Mouse (Mus musculus): ENCODE results near the gene Hmgb1. TPM values are rescaled to one million over a fixed set of nuclear protein-coding genes. Genes with fewer than 3 reads are reported as not detected.

The Hmgb1 gene
- total and polyA plus RNA-seq, 2 experiments = 17.1 to 131 TPM

DNA sequence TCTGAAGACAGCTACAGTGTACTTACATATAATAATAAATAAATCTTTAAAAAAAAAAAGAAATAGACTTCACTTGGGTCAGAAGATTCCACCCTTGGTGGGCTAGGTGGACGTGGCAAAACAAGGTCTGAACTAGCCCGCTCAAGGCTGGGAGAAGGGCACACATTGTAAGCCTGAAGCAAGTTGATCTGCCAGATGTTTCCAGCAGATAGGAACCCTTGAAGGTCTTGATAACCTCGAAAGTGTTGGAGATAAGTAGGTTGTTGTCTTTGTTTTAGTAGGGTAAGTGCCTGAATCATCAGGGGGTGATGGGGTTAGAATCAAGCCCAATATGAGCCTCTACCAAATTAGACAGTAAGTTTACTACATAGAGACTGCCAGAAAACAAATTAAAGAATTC lies 35.2 kb upstream of the Hmgb1 start:
- Histone ChIP-seq H3K4me1 (ENCODE audit: control insufficient read depth, insufficient read depth, low read length) (no peaks in the 10 kb centered on the region), H3K9ac (ENCODE audit: low read depth, low read length) (no peak overlapping the region), H3K27ac (replicated peaks; ENCODE audit: insufficient read depth, low read depth, low read length) (no peak overlapping the region), H3K4me3 (ENCODE audit: insufficient read depth, low read depth, low read length) (no peak overlapping the region), H3K27me3 (ENCODE audit: control insufficient read depth, insufficient read depth, low read length) (no peaks in the 10 kb centered on the region), H3K79me2 (ENCODE audit: control insufficient read depth, insufficient read depth, low read length) (no peaks in the 10 kb centered on the region), H3K36me3 (ENCODE audit: control insufficient read depth, insufficient read depth, low read length) (peaks cover 4% of the 10 kb centered on the region; the same call in 1 of the 2 replicates)
- DNase-seq (ENCODE audit: extremely low read depth, low read depth, low spot score) = no peak
- TF ChIP-seq POLR2A (IDR thresholded peaks at IDR 0.05; ENCODE audit: extremely low read depth, insufficient read depth, low read length) = no peak
- no peak for TF ChIP-seq CTCF (IDR thresholded peaks at IDR 0.05; ENCODE audit: low read depth, low read length)
- WGBS = 53% methylated on average over 3 of the region's 3 CpGs

DNA sequence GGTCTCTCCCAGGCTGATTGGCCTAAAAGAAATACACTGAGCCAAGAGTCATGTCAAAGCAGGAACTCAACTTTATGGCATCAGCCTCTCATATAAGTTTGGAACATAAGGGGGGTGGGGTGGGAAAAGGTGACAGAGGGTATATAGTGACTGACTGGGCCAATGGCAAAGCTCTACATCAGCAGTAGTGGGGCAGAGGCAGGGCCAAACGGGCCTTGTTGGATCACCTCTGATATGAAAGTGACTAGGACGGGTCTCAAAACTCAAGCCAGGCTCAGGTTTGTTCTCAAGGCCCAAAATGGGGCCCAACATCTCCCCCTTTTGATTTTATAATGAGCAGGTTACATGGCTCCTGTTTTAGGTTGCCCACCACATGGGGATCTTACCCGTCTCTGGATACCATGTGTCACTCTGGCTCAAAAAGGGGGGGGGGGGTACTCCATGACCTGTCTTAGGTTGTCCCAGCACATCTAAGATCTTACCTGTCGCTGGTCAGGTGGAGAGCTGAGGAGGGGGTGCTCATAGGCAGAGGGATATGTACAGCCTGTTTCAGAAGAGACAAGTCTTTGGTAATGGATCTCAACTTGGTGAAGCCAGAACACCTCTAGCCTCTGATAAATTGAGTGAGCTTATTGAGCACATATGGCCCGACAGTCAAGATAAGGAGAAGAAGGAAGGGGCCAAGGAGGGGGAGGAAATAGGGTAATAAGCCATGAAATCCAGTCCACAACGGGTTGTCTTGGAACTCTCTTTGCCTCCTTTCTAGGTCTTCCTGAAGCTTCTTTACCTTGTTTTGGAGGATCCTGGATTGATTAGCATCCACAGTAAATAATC lies 33.5 kb upstream of the Hmgb1 start:
- Histone ChIP-seq H3K27me3 (ENCODE audit: control insufficient read depth, insufficient read depth, low read length) (no peaks in the 10 kb centered on the region), H3K27ac (replicated peaks; ENCODE audit: insufficient read depth, low read depth, low read length) (no peak overlapping the region), H3K4me3 (ENCODE audit: insufficient read depth, low read depth, low read length) (no peak overlapping the region), H3K4me1 (ENCODE audit: control insufficient read depth, insufficient read depth, low read length) (no peaks in the 10 kb centered on the region), H3K9ac (ENCODE audit: low read depth, low read length) (no peak overlapping the region), H3K79me2 (ENCODE audit: control insufficient read depth, insufficient read depth, low read length) (no peaks in the 10 kb centered on the region), H3K36me3 (ENCODE audit: control insufficient read depth, insufficient read depth, low read length) (peaks cover 21% of the 10 kb centered on the region)
- TF ChIP-seq CTCF (IDR thresholded peaks at IDR 0.05; ENCODE audit: low read depth, low read length) (no peak), POLR2A (IDR thresholded peaks at IDR 0.05; ENCODE audit: extremely low read depth, insufficient read depth, low read length) (no peak)
- WGBS = 76% methylated on average over 6 of the region's 6 CpGs
- DNase-seq (ENCODE audit: extremely low read depth, low read depth, low spot score) = no peak

DNA sequence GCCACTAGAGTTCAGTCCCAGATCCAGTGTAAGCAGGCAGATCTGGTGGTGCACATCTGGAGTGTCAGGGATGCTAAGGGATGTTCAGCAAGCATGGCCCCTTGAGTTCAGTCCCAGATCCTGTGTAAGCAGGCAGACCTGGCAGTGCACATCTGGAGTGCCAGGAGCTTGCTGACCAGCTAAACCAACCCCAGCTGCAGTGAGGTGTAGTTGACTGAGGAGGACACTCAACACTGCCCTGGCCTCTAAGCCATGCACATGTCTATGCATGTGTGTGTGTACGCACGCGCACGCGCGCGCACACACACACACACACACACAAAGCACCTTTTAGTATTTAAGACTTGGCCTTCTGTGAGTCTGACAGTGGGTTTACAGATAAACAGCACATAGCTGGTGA lies 31.3 kb upstream of the Hmgb1 start:
- Histone ChIP-seq H3K4me3 (ENCODE audit: insufficient read depth, low read depth, low read length) (no peak overlapping the region), H3K27me3 (ENCODE audit: control insufficient read depth, insufficient read depth, low read length) (no peaks in the 10 kb centered on the region), H3K36me3 (ENCODE audit: control insufficient read depth, insufficient read depth, low read length) (peaks cover 31% of the 10 kb centered on the region), H3K4me1 (ENCODE audit: control insufficient read depth, insufficient read depth, low read length) (no peaks in the 10 kb centered on the region), H3K27ac (replicated peaks; ENCODE audit: insufficient read depth, low read depth, low read length) (no peak overlapping the region), H3K79me2 (ENCODE audit: control insufficient read depth, insufficient read depth, low read length) (no peaks in the 10 kb centered on the region), H3K9ac (ENCODE audit: low read depth, low read length) (no peak overlapping the region)
- WGBS = 98% methylated on average over 7 of the region's 7 CpGs
- DNase-seq (ENCODE audit: extremely low read depth, low read depth, low spot score) = no peak
- TF ChIP-seq CTCF (IDR thresholded peaks at IDR 0.05; ENCODE audit: low read depth, low read length) (no peak), POLR2A (IDR thresholded peaks at IDR 0.05; ENCODE audit: extremely low read depth, insufficient read depth, low read length) (no peak)

DNA sequence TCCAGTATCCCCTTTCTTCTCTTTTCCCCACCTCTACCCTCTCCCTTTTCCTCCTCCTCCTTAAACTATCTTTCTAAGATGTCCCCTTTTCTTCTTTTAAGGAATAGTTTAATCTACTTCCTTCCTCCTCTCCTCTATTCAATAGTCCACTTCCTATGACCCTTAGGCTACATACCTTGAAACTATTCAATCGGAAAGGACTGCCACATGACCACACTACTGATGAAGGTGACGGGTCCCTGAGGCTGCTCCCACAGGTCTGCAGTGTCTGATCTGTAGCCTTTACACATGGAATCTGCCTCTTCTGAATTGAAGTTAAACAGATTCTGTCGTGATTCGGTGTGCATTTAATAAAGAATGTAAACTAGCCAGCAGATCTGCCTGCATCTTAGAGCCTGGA lies 28.5 kb upstream of the Hmgb1 start:
- DNase-seq (ENCODE audit: extremely low read depth, low read depth, low spot score) = no peak
- Histone ChIP-seq H3K4me3 (ENCODE audit: insufficient read depth, low read depth, low read length) (no peak overlapping the region), H3K27me3 (ENCODE audit: control insufficient read depth, insufficient read depth, low read length) (no peaks in the 10 kb centered on the region), H3K4me1 (ENCODE audit: control insufficient read depth, insufficient read depth, low read length) (no peaks in the 10 kb centered on the region), H3K9ac (ENCODE audit: low read depth, low read length) (no peak overlapping the region), H3K36me3 (ENCODE audit: control insufficient read depth, insufficient read depth, low read length) (peaks cover 44% of the 10 kb centered on the region), H3K79me2 (ENCODE audit: control insufficient read depth, insufficient read depth, low read length) (no peaks in the 10 kb centered on the region), H3K27ac (replicated peaks; ENCODE audit: insufficient read depth, low read depth, low read length) (no peak overlapping the region)
- 89% methylated on average over 4 of the region's 4 CpGs for WGBS
- TF ChIP-seq POLR2A (IDR thresholded peaks at IDR 0.05; ENCODE audit: extremely low read depth, insufficient read depth, low read length) (no peak), CTCF (IDR thresholded peaks at IDR 0.05; ENCODE audit: low read depth, low read length) (no peak)

DNA sequence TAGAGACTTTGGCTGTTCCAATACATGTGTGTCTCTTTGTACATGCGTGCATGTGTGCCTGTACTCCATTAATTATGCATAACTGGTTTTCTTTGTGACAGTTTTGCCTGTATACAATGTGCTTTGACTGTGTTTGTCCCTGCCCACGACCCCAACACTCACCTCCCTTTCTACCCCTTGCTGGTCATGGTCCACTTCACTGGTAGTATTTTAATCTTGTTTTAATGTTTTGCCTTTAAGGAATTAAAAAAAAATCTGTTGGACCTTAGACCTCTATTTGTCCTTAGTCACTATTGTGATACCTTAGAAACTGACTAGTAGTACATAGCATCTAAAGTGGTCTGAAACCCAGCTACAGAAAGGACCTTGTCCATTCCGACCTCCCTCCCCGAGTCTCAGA lies 26.8 kb upstream of the Hmgb1 start:
- no peak overlapping the region for H3K4me3 ChIP-seq (ENCODE audit: insufficient read depth, low read depth, low read length)
- 97% methylated on average over 4 of the region's 4 CpGs for WGBS
- H3K4me1 ChIP-seq (ENCODE audit: control insufficient read depth, insufficient read depth, low read length) = no peaks in the 10 kb centered on the region
- no peak overlapping the region for H3K9ac ChIP-seq (ENCODE audit: low read depth, low read length)
- TF ChIP-seq CTCF (IDR thresholded peaks at IDR 0.05; ENCODE audit: low read depth, low read length) = no peak
- TF ChIP-seq POLR2A (IDR thresholded peaks at IDR 0.05; ENCODE audit: extremely low read depth, insufficient read depth, low read length) = no peak
- DNase-seq (ENCODE audit: extremely low read depth, low read depth, low spot score) = no peak
- no peaks in the 10 kb centered on the region for H3K79me2 ChIP-seq (ENCODE audit: control insufficient read depth, insufficient read depth, low read length)
- no peak overlapping the region for H3K27ac ChIP-seq (replicated peaks; ENCODE audit: insufficient read depth, low read depth, low read length)
- peaks cover 49% of the 10 kb centered on the region for H3K36me3 ChIP-seq (ENCODE audit: control insufficient read depth, insufficient read depth, low read length)
- no peaks in the 10 kb centered on the region for H3K27me3 ChIP-seq (ENCODE audit: control insufficient read depth, insufficient read depth, low read length)

DNA sequence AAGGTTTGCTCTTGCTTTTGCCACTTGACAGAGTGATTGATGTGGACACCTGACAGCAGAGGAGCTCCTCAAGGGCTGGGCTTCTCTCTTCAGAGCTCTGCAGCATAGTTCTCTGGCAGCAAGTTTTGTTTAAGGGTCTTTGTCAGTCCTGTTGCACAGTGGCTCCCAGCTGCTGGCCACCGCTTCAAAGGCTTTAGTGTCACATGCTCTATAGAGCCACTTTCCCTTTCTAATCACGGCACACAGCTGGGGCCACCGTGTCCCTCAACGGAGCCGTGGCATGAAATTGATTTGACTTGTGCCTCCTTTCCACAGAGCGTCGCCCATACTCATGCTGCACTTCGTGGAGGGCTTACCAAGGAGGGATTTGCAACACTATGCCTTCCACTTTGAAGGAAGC lies 25.0 kb upstream of the Hmgb1 start:
- WGBS = 94% methylated on average over 8 of the region's 8 CpGs
- H3K79me2 ChIP-seq (ENCODE audit: control insufficient read depth, insufficient read depth, low read length) = no peaks in the 10 kb centered on the region
- no peak overlapping the region for H3K9ac ChIP-seq (ENCODE audit: low read depth, low read length)
- H3K4me1 ChIP-seq (ENCODE audit: control insufficient read depth, insufficient read depth, low read length) = no peaks in the 10 kb centered on the region
- TF ChIP-seq CTCF (IDR thresholded peaks at IDR 0.05; ENCODE audit: low read depth, low read length) = no peak
- TF ChIP-seq POLR2A (IDR thresholded peaks at IDR 0.05; ENCODE audit: extremely low read depth, insufficient read depth, low read length) = no peak
- no peaks in the 10 kb centered on the region for H3K27me3 ChIP-seq (ENCODE audit: control insufficient read depth, insufficient read depth, low read length)
- H3K4me3 ChIP-seq (ENCODE audit: insufficient read depth, low read depth, low read length) = no peak overlapping the region
- H3K27ac ChIP-seq (replicated peaks; ENCODE audit: insufficient read depth, low read depth, low read length) = no peak overlapping the region
- peaks cover 44% of the 10 kb centered on the region for H3K36me3 ChIP-seq (ENCODE audit: control insufficient read depth, insufficient read depth, low read length)
- no peak for DNase-seq (ENCODE audit: extremely low read depth, low read depth, low spot score)
